Mouse (Mus musculus) urinary bladder, adult 2 months (tissue): ENCODE results near the gene Ppp2r2c. TPM values are rescaled to one million over a fixed set of nuclear protein-coding genes. Genes with fewer than 3 reads are reported as not detected.
"Not testable (repeated sequence)": the region's sequence is repeated elsewhere in the genome, so short reads cannot be mapped to it uniquely, and the experiment has no call there.

Source experiments
- DNase-seq: peaks from one replicate; pipeline ENCODE4 v3.0.0; 2022; ENCODE audit warnings: low spot score
- polyA plus RNA-seq: library from polyadenylated mRNA; depleted of rRNA; stranded (reverse); fragments of >200 nt; gene quantifications from 2 replicates; pipeline ENCODE4 v1.2.3, GENCODE M21; 2012

Ppp2r2c gene
- polyA plus RNA-seq, 1 experiment = 0.11 TPM

DNA sequence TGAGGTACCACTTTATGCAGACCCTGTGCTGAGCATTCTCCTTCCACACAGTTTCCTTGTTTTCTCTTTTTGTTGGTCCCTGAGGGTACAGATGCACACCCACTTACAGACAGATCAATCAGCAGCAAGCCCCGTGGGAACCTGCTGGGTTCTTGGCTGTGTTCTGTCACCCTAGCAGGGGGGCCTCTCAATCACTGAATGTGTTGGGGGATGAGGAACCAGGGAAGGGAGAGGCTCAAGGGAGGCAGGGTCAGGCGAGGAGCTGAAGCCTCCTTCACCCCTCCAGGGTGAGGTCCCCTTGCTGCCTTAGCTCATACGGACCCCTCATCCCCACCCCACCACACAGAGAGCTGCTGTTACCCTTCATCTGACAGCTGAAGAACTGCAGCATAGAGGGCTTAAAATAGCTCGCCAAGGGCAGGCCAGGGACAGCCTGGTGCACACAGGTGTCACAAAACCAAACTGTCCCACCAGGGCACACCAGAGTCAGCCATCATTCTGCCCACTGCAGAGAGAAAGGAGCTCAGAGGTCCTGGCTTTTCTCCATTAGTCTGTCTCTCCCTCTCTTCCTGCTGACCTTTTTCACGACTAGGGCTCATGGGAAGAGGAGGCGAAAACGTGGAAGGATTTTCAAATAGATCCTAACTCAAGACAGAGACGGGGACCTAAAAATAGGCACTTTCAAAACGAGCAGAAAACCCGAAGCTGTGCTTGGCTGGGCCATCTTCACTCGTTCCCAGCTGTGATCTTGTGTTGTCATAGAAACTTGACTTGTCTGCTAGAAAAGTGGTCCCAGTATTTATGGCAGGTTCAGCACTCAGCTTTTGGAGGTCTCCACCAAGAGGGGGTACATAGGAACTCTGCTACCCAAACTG lies 55.8 kb downstream of the Ppp2r2c start:
- DNase-seq = no peak

DNA sequence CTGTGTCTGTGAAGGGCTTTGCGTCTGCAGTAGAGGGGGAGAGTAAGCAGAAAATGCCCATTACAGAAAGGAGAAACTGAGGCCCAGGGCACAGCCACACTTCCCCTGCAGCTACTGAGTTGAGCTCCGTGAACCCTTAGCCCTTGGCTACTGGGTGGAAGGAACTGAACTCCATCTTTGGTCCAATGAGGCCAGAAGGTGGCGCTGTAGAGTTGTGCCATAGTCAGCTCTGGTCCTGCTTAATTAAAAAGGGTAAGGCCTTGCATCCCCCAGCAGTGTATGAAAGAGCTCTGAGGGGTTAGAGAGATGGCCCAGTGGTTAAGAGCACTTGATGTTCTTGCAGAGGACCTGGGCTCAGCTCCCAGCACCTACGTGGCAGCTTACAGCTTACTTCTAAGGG lies 60.4 kb downstream of the Ppp2r2c start:
- no peak for DNase-seq

DNA sequence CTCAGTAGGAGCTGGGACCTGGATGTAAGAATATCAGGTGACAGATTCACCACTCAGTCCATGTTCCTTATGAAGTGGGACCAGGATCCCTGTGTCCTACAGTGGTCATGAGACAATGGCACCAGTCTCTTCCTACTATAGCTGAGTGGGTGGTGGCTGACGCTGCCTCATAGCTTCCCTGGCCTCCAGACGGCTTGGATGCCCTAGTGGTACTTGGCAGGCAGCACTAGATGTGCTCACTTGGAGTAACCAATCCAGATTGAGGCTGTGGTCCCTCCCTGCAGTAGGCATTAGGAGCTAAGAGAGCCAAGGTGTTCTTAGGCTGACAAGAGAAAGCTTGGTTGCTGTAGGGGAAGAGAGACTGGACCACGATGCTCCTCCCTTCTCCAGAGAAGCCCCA lies 61.1 kb downstream of the Ppp2r2c start:
- no peak for DNase-seq

DNA sequence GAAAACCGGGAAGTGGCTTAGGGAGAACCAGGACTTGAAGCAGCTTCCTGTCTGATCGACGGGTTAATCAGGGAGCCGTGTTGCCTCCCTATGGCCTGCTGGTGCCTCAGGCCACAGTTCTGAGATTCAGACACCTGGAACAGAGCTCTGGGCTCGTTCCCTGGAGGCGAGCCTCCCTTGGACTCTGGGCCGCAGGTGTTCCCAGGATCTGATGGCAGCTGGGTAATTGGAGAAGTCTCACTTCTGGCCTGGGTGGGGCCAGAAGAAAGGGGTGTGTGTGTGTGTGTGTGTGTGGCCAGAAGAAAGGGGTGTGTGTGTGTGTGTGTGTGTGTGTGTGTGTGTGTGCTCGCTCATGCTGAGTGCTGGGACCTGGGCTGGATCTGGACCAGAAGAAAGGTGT lies 65.1 kb downstream of the Ppp2r2c start:
- no peak for DNase-seq

DNA sequence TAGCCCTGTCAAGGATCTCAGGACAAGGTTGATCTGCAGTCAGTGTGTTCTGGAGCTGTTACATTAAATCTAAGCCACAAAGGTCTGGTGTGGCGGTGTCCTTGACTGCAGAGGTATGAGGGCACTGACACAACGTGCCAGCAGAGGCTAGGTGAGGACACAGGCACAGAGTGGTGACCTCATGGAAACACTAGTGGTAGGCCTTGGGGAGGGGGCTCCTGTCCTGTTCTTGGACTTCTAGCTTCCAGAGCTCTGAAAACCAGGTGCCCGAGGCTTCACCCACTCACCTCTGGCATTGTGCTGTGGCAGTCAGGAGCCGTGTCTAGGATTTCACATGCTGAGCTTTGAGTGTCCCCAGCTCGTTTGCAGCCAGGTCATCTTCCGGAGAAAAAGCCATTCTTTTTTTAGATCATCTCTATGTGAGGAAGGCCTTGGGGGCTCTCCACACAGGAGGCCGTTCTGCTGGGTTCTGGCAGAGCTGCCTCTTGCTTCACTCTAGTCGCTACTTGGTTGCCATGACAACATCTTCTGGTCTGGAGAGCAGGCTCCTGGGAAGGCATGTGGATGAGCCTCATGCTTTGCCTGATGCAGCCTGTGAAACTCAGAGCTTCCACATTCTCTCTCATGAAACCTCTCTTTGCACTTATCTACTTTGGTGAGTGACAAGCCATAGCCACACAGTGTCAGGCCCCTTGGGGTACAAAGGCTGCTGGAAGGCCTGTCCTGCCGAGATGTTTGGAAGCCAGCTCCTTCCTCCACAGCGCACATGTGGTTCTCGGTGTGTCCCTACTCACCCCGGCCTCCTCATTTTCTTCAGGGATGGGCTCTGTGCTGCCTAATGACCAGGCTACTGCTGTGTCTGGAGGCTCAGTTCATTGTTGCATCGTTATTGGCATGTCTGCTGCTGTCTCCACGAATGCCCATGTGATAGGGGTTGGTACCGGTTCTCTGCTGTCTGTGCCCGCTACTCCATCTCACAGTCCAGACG lies 67.5 kb downstream of the Ppp2r2c start:
- no peak for DNase-seq

DNA sequence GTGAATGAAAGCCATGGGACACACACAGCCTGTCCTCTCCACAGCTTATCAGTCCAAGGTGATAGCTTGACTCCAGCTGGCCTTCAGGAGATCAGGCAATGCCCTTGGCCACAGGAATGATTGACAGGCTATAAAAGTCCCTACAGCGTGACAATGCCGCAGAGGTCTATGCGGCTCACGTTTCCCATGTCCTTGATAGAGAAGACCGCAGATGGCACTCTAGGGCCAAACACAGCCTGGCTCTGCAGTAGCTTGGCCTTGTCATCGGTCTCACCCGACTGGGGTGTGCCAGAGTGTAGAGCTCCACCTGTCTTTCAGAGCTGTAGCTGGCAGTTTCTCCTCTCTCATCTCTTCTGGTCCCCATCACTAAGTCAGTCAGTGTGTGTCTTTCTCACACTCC lies 68.2 kb downstream of the Ppp2r2c start:
- DNase-seq = no peak

DNA sequence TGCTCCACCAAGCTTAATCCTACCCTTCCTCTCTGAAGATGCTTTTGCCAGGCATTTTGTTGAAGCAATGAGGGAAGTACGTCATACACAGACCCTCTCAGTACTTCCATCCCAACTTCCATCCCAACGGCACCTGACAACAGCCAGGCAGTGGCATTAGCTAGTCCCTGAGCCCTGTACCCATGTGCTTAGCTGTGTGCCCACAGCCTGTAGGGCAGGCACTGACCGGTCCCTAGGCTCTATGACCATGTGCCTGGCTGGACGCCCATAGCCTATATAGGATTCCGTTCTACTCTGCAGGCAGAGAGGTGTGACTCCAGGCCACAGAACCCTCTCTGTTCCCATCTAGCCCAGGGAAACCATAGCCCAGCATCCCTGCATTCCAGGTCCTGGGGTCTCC lies 69.7 kb downstream of the Ppp2r2c start:
- DNase-seq = no peak

DNA sequence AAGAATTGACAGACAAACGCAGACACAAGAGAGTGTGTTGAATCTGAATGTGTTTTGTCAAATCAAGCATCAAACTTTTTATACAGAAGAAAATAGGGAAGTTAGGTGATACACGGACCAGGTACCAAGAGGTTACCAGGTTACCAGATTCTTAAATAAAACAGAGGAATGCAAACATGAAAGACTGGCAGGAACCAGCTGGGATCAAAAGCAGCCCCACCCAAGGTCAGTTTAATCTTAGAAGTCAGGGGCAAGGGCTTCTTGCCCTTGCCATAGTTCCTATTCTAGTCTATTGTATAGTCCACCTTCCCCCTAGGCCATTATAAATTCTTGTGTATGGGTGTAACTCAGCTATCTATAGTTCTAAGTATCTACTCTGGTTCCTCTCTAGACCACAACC lies 70.7 kb downstream of the Ppp2r2c start:
- DNase-seq = not testable (repeated sequence)

DNA sequence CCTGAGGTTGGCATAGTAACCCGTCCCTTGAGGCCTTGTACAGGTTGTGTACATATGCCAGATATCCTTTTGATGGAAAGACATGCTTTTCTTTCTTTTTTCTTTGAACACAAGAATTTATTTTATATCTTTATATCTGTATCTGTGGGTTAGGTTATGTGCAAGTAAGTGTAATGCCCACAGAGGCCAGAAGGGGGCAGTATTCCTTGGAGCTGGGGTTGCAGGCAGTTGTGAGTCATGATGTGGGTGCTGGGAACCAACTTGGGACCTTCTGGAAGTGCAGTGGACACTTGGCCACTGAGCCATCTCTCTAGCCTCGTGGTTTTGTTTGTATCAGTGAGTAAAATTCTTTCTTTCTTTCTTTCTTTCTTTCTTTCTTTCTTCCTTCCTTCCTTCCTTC lies 74.1 kb downstream of the Ppp2r2c start:
- DNase-seq = no peak

DNA sequence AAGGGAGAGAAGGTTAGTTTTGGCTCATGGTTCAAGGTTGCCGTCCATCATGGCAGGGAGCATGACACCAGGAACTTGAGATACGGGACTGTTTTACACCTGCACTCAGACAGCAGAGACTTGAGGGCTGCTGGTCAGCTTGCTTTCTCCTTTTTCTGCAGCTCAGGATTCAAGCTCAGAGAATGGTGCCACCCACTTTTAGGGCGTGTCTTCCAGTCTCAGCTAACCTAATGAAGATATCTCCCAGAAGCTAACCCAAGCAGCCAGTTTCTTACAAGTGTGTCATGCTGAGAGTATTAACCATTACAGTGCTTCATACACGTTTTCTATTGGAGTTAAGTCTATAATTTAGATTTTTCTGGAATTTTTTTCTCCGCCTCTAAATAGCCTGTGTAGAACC lies 76.2 kb downstream of the Ppp2r2c start:
- no peak for DNase-seq

DNA sequence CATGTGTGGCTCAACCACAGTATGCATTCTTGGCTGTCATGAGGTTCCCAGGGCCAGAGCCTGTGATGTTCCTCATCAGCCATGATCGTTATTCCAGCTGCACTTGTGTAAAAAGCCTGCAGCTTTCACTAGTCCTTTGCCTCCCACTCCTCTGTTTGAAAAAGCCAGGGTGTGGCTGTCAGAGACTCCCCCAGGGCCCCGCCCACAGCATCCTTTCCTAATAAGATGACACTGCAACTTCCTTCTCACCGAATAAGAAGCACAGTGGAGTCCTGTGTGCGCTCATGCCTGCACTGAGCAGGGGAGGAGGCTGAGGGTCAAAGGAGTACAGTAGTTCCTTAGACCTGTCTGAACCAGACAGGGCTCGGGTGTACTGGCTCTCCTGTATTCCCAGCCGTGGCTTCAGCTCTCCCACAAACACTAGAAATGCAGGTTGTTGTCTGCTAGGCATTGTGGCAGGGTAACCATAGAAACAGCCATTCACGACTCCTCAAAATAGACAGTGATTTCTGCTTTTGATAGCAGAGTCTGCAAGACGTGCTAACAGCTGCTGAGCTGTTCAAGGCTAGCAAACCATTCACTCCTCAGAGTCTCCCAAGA lies 76.9 kb downstream of the Ppp2r2c start:
- no peak for DNase-seq

DNA sequence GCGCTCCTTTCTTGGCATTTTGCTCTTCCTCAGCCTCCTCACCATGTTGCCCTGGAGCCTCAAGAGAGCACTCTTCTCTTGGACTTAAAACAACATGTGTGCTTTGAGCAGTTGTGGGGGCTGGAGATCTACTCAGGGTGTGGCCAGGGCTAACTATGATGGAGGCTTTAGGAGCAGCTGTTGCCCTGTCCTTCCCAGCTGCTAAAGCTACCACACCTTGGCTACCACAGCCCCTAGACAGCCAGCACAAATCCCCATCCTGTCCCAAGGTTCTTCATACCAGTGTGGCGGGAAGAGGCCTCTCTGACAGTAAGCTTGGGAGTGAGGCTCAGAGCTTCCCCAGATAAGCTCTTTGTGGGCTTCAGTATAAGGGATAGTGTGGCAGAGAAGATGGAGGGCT lies 77.4 kb downstream of the Ppp2r2c start:
- no peak for DNase-seq

DNA sequence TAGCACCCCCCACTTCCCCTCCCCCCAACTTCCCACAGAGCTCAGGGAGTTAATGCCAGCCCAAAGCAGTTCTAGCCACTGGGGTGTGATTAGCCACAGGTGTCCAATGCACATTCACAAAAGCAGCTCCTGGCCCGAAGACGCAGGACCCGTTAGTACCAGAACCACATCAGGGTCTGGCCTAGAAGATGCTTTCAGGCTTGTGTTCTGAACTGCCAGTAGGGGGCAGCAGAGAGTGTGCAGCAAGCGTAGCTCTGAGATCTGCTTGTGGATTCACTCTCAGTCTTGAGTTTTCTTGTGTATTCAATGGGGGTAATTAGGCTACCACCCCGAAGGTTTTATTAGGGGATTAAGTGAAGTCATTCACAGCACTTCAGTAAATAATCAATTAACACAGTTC lies 78.1 kb downstream of the Ppp2r2c start:
- DNase-seq = no peak

DNA sequence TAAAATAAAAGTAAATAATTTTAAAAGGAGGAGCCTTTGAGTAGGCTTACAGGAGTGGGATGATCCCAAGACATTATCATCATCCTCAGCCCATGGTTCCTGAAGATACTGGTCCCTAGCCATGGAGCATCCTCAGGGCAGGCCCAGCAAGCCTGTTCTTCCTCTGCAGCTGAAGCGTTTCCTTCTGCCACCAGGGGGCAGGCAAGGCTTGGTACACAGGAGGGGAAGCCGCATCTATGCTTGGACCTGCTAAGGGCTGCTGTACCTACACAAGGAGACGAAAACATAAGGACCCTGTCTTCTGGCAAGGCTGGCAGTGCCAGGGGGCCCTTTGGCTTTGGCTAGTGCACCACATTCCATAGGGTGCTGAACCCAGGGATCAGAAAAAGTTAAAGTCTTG lies 80.5 kb downstream of the Ppp2r2c start:
- peak; percentile 55 for DNase-seq

DNA sequence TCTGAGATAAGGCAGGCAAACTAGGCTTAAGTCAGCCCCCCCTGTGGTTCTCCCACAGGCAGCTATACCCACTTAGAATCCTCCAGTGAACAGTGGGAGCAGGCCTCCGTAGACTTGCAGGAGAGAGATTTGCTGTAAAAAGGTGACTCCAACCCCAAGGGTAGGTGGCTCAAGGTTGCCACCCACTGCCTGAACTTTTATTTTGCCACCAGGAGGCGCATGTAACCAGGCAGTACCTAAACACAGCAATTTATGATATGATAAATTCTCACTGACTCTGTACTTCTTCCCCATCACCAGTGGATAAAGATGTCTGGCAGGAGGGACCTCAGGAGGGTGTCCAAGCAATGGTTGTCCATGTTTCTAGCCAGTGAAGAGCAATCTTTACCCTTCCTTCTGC lies 82.6 kb downstream of the Ppp2r2c start:
- no peak for DNase-seq

DNA sequence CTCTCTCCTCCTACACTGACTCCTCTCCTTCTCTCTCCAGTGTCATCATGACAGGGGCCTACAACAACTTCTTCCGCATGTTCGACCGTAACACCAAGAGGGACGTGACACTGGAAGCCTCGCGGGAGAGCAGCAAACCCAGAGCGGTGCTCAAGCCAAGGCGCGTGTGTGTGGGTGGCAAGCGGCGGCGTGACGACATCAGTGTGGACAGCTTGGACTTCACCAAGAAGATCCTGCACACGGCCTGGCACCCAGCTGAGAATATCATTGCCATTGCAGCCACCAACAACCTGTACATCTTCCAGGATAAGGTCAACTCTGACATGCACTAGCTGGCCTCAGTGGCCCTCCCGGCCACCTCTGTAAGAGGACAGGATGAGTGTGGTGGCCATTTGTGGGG lies 84.0 kb downstream of the Ppp2r2c start:
- no peak for DNase-seq

DNA sequence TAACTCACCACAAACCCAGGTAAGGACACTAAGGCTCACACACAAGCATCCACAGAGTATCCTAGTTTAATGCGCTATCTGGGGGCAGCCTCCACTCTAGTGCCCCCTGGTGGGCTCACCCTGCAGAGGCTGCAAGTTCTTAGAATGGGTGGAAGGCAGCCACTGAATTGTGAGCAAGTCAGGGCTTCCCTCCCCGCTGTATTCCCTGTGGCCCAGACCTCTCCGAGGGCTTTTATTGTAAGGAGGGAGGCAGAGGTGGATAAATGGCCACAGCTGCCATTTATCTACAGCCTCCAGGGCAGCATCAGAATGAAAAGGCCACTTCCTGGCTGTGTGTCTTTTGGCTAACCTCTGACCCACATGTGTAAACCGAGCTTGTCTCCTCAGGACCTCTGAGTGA lies 87.1 kb downstream of the Ppp2r2c start:
- DNase-seq = no peak

DNA sequence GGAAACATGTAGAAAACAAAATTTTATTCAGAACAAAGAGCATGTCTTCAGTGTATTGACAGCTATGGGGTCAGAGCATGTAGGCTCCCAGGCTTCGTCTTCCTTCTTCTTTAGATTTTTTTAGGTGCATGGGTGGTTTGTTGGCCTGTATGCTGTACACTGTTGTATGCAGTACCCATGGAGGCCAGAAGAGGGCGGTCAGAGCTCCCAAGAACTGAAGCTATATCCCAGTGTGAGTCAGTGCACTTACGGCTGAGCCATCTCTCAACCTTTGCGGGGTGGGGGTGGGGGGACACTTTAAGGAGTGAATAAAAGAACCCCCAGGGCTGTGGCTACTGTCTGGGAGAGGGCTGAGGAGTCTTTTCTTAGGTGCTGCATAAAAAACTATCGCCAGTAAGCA lies 90.5 kb downstream of the Ppp2r2c start:
- DNase-seq = no peak

DNA sequence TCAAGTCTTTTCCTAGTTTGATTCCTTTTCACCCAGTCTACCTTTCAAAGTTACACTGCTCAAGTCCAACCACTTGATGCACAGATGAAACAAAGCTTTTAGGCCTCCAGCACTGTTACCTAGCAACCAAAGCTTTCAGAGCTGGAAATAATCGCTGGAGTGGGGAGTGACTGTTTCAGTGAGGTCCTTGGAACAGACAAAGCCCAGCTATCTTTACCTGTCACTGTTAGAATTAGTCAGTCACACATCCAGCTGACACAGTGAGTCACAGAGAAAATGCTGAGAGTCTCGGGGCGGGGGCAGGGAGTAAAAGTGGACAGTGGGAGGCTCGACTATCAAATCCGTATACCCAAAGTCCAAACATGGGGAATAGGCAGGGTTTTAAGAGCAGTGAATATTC lies 92.2 kb downstream of the Ppp2r2c start:
- no peak for DNase-seq

DNA sequence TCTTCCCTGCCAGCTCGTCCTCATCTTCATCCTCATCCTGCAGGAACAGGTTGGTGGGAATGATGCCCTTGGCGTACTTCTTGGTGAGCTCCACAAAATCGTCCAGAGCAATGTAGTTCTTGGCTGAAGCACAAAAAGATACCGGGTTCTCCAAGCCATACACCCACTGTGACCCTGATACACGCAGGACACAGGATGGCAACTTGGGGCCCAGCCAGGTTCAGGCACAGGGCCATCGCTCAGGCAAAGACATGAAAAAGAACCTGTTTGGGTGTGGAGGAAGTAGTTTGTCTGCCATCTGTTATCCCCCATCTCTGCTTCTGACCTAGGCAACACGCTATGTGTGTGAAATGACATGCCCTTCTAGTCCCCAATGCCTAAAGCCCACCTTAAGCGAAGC lies 103.3 kb downstream of the Ppp2r2c start:
- no peak for DNase-seq

DNA sequence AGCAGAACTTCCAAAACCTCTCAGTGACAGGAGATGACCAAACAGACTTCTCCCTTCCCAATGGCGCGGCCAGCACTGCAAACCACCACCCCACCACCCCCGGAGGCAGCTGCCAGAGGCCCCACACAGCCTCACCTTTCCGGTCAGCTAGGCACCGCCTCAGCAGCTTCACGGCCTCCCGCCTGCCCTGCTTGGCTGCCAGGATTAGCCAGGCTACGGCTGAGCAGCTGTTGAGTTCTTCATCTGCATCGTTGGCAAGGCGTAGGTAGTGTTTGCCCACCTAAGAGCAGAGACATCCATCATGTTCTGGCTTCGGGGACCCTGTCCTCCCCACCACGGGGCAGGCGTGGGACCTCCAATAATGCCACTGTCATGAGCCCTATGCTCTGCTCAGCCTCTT lies 107.0 kb downstream of the Ppp2r2c start:
- no peak for DNase-seq

DNA sequence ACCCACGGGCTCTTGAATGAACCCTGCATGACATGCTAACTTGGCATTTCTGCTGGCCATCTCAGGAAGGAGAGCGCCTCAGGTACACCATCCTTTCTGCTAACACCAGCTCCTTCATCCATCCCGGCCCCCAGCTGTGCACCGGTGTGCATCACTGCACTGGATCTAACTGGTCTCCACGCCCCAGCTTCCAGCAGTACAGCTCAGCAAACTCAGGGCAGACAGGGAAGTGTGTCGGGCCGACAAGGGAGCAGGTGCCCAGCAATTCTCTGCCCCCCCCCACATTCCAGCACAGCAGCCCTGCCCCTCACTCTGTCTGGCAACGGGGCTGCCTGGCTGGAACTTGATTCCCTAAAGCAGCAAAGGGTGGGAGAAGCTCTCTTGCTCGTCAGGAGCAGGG lies 109.5 kb downstream of the Ppp2r2c start:
- no peak for DNase-seq
